ENCODE assay signal across 23 mouse cellular contexts in genomic region chr15:12725256-12725655, GRCm38 (mm10). TPM values are rescaled to one million over a fixed set of nuclear protein-coding genes. Genes with fewer than 3 reads are reported as not detected.
A peak's percentile ranks its signal among the peaks of the same experiment; 100 is the strongest.
DNase-seq lines count a peak whose midpoint lies in the region; ATAC-seq lines count a peak whose summit lies in the region.
"Had no signal": no experiment of that assay in that cellular context is flagged by ENCODE, and none has a peak within 500 bp of the region (broad histone marks: within the 10 kb centered on the region; RNA-seq: fewer than 3 reads in every experiment).

No protein-coding gene starts in this region.

- no peaks in the 10 kb centered on the region for H3K36me3 ChIP-seq in forebrain, embryonic 16.5 days (ENCODE audit: control insufficient read depth, insufficient read depth)
- no peaks in the 10 kb centered on the region for H3K36me3 ChIP-seq in forebrain, embryonic 15.5 days
- no peaks in the 10 kb centered on the region for H3K36me3 ChIP-seq in heart, embryonic 15.5 days
- no peaks in the 10 kb centered on the region for H3K36me3 ChIP-seq in heart, embryonic 12.5 days
- H3K36me3 ChIP-seq: forebrain, embryonic 10.5 days; hindbrain, embryonic 12.5 days; hindbrain, embryonic 15.5 days had no signal

- no peaks in the 10 kb centered on the region for H3K27me3 ChIP-seq in forebrain, embryonic 16.5 days (replicated peaks; ENCODE audit: control insufficient read depth, insufficient read depth, low read length)
- H3K27me3 ChIP-seq in forebrain, embryonic 15.5 days: no peaks in the 10 kb centered on the region
- H3K27me3 ChIP-seq in heart, embryonic 15.5 days: no peaks in the 10 kb centered on the region
- H3K27me3 ChIP-seq in heart, embryonic 12.5 days (replicated peaks): no peaks in the 10 kb centered on the region
- H3K27me3 ChIP-seq: forebrain, embryonic 13.5 days; hindbrain, embryonic 12.5 days; hindbrain, embryonic 15.5 days had no signal

- no peak overlapping the region for H3K4me2 ChIP-seq in forebrain, embryonic 16.5 days (ENCODE audit: low read length)
- H3K4me2 ChIP-seq in forebrain, embryonic 15.5 days (replicated peaks): no peak overlapping the region
- H3K4me2 ChIP-seq in heart, embryonic 15.5 days: no peak overlapping the region
- no peak overlapping the region for H3K4me2 ChIP-seq in heart, embryonic 12.5 days
- H3K4me2 ChIP-seq: forebrain, embryonic 13.5 days; hindbrain, embryonic 12.5 days; hindbrain, embryonic 15.5 days had no signal

- no peak overlapping the region for H3K9ac ChIP-seq in forebrain, embryonic 16.5 days (replicated peaks; ENCODE audit: low read depth, low read length)
- H3K9ac ChIP-seq in forebrain, embryonic 15.5 days (replicated peaks): no peak overlapping the region
- no peak overlapping the region for H3K9ac ChIP-seq in heart, embryonic 15.5 days
- H3K9ac ChIP-seq in heart, embryonic 12.5 days: no peak overlapping the region
- H3K9ac ChIP-seq: forebrain, embryonic 13.5 days; hindbrain, embryonic 12.5 days; hindbrain, embryonic 15.5 days had no signal

- H3K4me3 ChIP-seq in forebrain, embryonic 16.5 days (replicated peaks; ENCODE audit: low read length): no peak overlapping the region
- H3K4me3 ChIP-seq in forebrain, embryonic 15.5 days: no peak overlapping the region
- no peak overlapping the region for H3K4me3 ChIP-seq in heart, embryonic 15.5 days
- no peak overlapping the region for H3K4me3 ChIP-seq in heart, embryonic 12.5 days
- H3K4me3 ChIP-seq: forebrain, embryonic 10.5 days; forebrain, embryonic 13.5 days; hindbrain, embryonic 12.5 days; hindbrain, embryonic 15.5 days had no signal

- intact Hi-C loops in heart, postnatal 36 days (cut with DNase I): no loop called here
- intact Hi-C loops in heart, postnatal 10 days (cut with DNase I): no loop called here
- intact Hi-C loops in heart, postnatal 25 days (cut with DNase I): no loop called here

- no peaks in the 10 kb centered on the region for H3K9me3 ChIP-seq in forebrain, embryonic 16.5 days (ENCODE audit: control insufficient read depth, low read length)
- H3K9me3 ChIP-seq in forebrain, embryonic 15.5 days: no peaks in the 10 kb centered on the region
- no peaks in the 10 kb centered on the region for H3K9me3 ChIP-seq in heart, embryonic 15.5 days (replicated peaks)
- no peaks in the 10 kb centered on the region for H3K9me3 ChIP-seq in heart, embryonic 12.5 days (replicated peaks)
- H3K9me3 ChIP-seq: forebrain, embryonic 10.5 days; forebrain, embryonic 13.5 days; hindbrain, embryonic 12.5 days; hindbrain, embryonic 15.5 days had no signal

- H3K4me1 ChIP-seq in forebrain, embryonic 16.5 days (replicated peaks; ENCODE audit: control insufficient read depth, insufficient read depth, low read length): no peaks in the 10 kb centered on the region
- H3K4me1 ChIP-seq in forebrain, embryonic 15.5 days: no peaks in the 10 kb centered on the region
- peaks cover 28% of the 10 kb centered on the region for H3K4me1 ChIP-seq in heart, embryonic 15.5 days (replicated peaks)
- H3K4me1 ChIP-seq in heart, embryonic 12.5 days (replicated peaks): peaks cover 26% of the 10 kb centered on the region
- H3K4me1 ChIP-seq: forebrain, embryonic 10.5 days; forebrain, embryonic 13.5 days; hindbrain, embryonic 12.5 days; hindbrain, embryonic 15.5 days had no signal

- WGBS in forebrain, embryonic 16.5 days: 73% methylated on average over 5 of the region's 5 CpGs
- whole genome bisulfite sequencing in forebrain, embryonic 15.5 days: 77% methylated on average over 5 of the region's 5 CpGs
- WGBS in heart, embryonic 15.5 days: 30% methylated on average over 5 of the region's 5 CpGs
- WGBS in heart, embryonic 12.5 days: 36% methylated on average over 5 of the region's 5 CpGs

- H3K27ac ChIP-seq in forebrain, embryonic 16.5 days (ENCODE audit: low read length): no peak overlapping the region
- no peak overlapping the region for H3K27ac ChIP-seq in forebrain, embryonic 15.5 days (replicated peaks)
- peak overlapping the region; percentile 47 for H3K27ac ChIP-seq in heart, embryonic 15.5 days
- no peak overlapping the region for H3K27ac ChIP-seq in heart, embryonic 12.5 days (ENCODE audit: poor library complexity, severe bottlenecking)
- H3K27ac ChIP-seq: forebrain, embryonic 10.5 days; forebrain, embryonic 13.5 days; hindbrain, embryonic 12.5 days; hindbrain, embryonic 15.5 days; kidney, postnatal 0 days had no signal

- DNase-seq in heart, adult 11 months: peak; percentile 89
- no peak for DNase-seq in heart, postnatal 36 days
- peak; percentile 43 to 56 for DNase-seq in heart, postnatal 10 days
- no peak for DNase-seq in heart, postnatal 25 days (ENCODE audit: low spot score)
- DNase-seq: adrenal gland, adult 8-10 months; adrenal gland, postnatal 25 days; cerebellum, adult 18-20 months; cerebellum, adult 9-10 months; cerebellum, postnatal 14 days; gastrocnemius, postnatal 10 days; gastrocnemius, postnatal 36 days; kidney, adult 2 months had no signal

- ATAC-seq in forebrain, embryonic 16.5 days: peak; percentile 55; the same call in 1 of the 2 replicates
- ATAC-seq in forebrain, embryonic 15.5 days (replicated peaks): no peak
- ATAC-seq in heart, embryonic 15.5 days (replicated peaks; ENCODE audit: insufficient number of reproducible peaks, insufficient read depth, low FRiP score, low read depth): no peak
- ATAC-seq in heart, embryonic 12.5 days (ENCODE audit: insufficient number of reproducible peaks, low FRiP score): no peak
- ATAC-seq: activated CD4-positive, CD25-positive, alpha-beta regulatory T cell, adult 4 months; forebrain, embryonic 13.5 days; intestine, postnatal 0 days had no signal

RNA-seq across cellular contexts. Expression of gene Pdzd2, which starts 14.5 kb away (rescaled TPM):
- polyA plus RNA-seq in forebrain, embryonic 16.5 days (2015; fragmentation: Nextera tagmentation; extraction: Ambion mirVana): 8.1 and 9.0 TPM in 2 replicates
- 9.2 and 10.3 TPM in 2 replicates for polyA plus RNA-seq in forebrain, embryonic 15.5 days (2015; fragmentation: Nextera tagmentation; extraction: Ambion mirVana)
- total RNA-seq in heart, postnatal 36 days (2021): 100 to 1,000 TPM in 1 of 2 experiments, 10 to 100 TPM in 1; 86.3 to 104 TPM
- 18.7 and 21.2 TPM in 2 replicates for polyA plus RNA-seq in heart, embryonic 15.5 days (2015; fragmentation: Nextera tagmentation; extraction: Ambion mirVana)
- 14.2 and 14.4 TPM in 2 replicates for polyA plus RNA-seq in heart, embryonic 12.5 days (2016; fragmentation: Nextera tagmentation; extraction: Ambion mirVana)
- total RNA-seq in heart, postnatal 10 days (2021): 100 to 1,000 TPM; 186 to 218 TPM
- 100 to 1,000 TPM in 1 of 2 experiments, 10 to 100 TPM in 1; 93.0 to 118 TPM for total RNA-seq in heart, postnatal 25 days (2021)

Comparison
In these comparisons a context has a peak if more than half of its experiments do, and no peak if none do; other contexts are left out.
1. DNase-seq: peak in heart, adult 11 months (single experiment) and heart, postnatal 10 days (2 of 2); none in heart, postnatal 36 days (0 of 2) and heart, postnatal 25 days (single experiment).